Mouse (Mus musculus): ENCODE data around the gene 9930111J21Rik1.
"Not testable (repeated sequence)": the region's sequence is repeated elsewhere in the genome, so short reads cannot be mapped to it uniquely, and the experiment has no call there.

- TF ChIP-seq CTCF (IDR thresholded peaks at IDR 0.05; ENCODE audit: extremely low read depth, insufficient read length, insufficient replicate concordance, low read depth, low read length); POLR2A (IDR thresholded peaks at IDR 0.05; ENCODE audit: low read depth, low read length): not testable (repeated sequence)
These were observed 10.8 kb upstream of the 9930111J21Rik1 start for GRCm38 (mm10) chr11:48989981-48990380.
